Mouse (Mus musculus) E14TG2a.4 (cell line): Measurements from ENCODE around the gene Cnot3.

ENCODE experiments used
- H3K27me3 ChIP-seq: 2 replicates; pipeline ENCODE4 v1.6.1; 2014; ENCODE audit warnings: low read length, control low read depth; ENCODE audit not compliant: insufficient read depth
- H3K36me3 ChIP-seq: 2 replicates; pipeline ENCODE4 v1.6.1; 2014; ENCODE audit warnings: low read length, control low read depth; ENCODE audit not compliant: insufficient read depth
- H3K4me1 ChIP-seq: replicated peaks from 2 replicates; pipeline ENCODE4 v1.6.1; 2014; ENCODE audit warnings: low read depth, low read length, control low read depth
- H3K4me3 ChIP-seq: replicated peaks from 2 replicates; pipeline ENCODE4 v1.5.1; 2014; ENCODE audit warnings: mild to moderate bottlenecking, low read length
- H3K9me3 ChIP-seq: 2 replicates; pipeline ENCODE4 v1.6.1; 2014; ENCODE audit warnings: low read length, control low read depth
- CTCF ChIP-seq: conservative IDR thresholded peaks from 2 replicates; pipeline ENCODE4 v1.5.1; 2014; ENCODE audit warnings: low read length
- NANOG ChIP-seq: IDR thresholded peaks from 2 replicates; pipeline ENCODE4 v1.6.1; 2014; ENCODE audit warnings: borderline replicate concordance, low read length, mixed read lengths
- POU5F1 ChIP-seq: IDR thresholded peaks from 2 replicates; pipeline ENCODE4 v1.6.1; 2014; ENCODE audit warnings: low read length, borderline replicate concordance

Gene Cnot3

DNA sequence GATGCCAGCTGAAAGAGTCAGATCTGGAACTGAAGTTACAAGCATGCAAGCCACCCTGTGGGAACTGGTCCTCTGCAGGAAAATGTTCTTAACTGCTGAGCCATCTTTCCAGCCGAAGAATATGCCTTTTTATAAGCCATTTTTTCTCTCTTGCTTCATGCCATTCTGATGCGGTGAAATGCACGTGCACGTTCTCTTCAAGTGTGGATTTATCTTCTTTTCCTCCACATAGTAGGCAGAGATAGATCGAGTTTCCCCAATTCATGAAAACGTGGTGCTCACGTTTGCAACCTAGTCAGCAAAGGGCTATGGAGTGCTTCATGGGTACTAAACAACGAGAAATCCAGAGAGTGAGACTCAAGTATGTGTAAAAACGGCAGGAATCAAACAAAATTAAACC, 1.2 kb upstream of the Cnot3 start:
- Histone ChIP-seq H3K4me3 (peak overlapping the region; percentile 80), H3K27me3 (no peaks in the 10 kb centered on the region), H3K36me3 (peaks cover 65% of the 10 kb centered on the region), H3K4me1 (peaks cover 58% of the 10 kb centered on the region), H3K9me3 (no peaks in the 10 kb centered on the region)
- TF ChIP-seq POU5F1 (no peak), NANOG (no peak), CTCF (no peak)

DNA sequence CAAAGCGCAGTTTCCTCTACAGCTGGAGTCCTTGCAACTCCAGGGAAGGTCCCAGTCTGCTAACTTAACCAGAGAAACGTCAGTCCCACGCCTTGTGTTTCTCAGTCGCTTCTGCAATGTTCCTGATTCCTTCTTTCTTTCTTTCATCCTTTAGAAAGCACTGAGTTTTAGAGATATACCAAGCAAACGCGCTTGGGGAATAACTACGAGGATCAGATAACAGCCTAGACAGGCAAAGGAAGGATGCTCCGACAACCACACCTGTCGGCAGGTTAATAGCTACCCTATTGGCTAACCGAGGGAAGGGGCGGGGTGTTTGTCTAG, 758 bp upstream of the Cnot3 start:
- H3K36me3 ChIP-seq = peaks cover 65% of the 10 kb centered on the region
- H3K4me1 ChIP-seq = peaks cover 63% of the 10 kb centered on the region
- no peaks in the 10 kb centered on the region for H3K27me3 ChIP-seq
- peak overlapping the region; percentile 80 for H3K4me3 ChIP-seq
- TF ChIP-seq NANOG = no peak
- no peak for TF ChIP-seq CTCF
- no peak for TF ChIP-seq POU5F1
- no peaks in the 10 kb centered on the region for H3K9me3 ChIP-seq

DNA sequence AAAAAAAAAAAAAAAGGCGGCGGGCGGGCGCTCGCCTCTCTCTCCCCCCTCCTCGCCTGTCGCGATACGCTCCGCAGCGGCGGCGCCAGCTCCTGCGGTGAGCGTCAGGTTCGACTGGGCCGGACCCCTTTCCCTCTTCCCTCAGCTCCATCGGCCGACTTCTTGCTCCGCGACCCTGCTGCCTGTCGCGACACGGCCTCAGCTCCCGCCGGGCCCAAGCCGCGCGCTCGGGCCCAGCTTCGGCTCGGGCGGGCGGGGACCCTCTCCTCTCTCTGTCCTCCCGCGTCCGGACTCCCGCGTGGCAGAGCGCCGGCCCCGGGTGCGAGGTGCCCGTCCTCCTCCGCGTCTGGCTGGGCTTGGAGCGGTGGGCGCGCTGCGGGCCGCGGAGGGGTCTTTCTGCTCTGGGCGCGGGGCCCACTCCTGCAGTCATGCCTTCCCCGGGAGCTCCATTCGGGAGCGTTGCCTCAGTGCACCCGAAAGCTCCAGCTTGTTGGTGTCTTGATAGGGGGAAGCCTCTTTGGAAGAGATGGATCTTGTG, 489 bp downstream of the Cnot3 start:
- peaks cover 69% of the 10 kb centered on the region for H3K4me1 ChIP-seq
- TF ChIP-seq NANOG (no peak), CTCF (no peak), POU5F1 (no peak)
- H3K27me3 ChIP-seq = no peaks in the 10 kb centered on the region
- H3K36me3 ChIP-seq = peaks cover 65% of the 10 kb centered on the region
- no peaks in the 10 kb centered on the region for H3K9me3 ChIP-seq
- H3K4me3 ChIP-seq = peak overlapping the region; percentile 99

DNA sequence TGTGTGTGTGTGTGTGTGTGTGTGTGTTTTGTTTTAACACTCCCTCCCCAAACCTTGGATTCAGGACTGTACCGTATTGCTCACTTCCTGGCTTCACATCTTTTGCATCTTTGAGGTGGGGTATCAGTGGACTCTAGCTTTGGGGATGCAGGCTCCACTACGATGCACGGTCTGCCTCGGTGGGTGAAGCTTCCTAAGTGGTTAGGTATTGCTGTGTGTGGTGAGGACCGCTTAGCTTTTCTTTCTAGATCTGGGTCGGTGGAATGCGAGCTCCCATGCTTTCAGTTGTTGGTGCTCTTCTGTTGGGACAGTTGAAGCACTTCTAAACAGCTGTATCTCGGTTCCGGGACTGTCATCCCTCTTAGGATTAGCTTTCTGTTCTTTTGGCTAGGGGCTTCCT, 1.1 kb downstream of the Cnot3 start:
- Histone ChIP-seq H3K4me3 (peak overlapping the region; percentile 99), H3K9me3 (no peaks in the 10 kb centered on the region), H3K27me3 (no peaks in the 10 kb centered on the region), H3K36me3 (peaks cover 65% of the 10 kb centered on the region), H3K4me1 (peaks cover 75% of the 10 kb centered on the region)
- TF ChIP-seq NANOG (no peak), POU5F1 (no peak), CTCF (no peak)

DNA sequence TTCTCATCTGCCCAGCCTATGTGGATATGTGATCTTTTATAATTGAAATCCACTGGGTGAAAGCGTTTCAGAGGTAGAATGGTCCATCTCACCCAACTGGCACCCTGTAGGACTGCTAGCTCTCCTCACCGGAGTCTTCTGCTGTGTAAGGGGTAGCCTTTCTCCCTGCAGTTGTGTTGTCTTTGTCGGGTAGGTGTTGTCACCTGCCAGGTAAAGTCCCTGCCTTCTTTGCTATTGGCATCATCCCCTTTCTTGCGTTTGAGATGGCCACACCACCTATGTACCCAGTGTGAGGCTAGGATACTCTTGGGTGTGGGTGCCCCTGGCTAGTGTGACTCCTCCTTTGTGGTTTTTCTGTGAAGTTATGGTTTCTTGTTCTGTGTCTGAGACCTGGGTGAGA, 1.6 kb downstream of the Cnot3 start:
- Histone ChIP-seq H3K27me3 (no peaks in the 10 kb centered on the region), H3K4me1 (peaks cover 74% of the 10 kb centered on the region), H3K36me3 (peaks cover 65% of the 10 kb centered on the region), H3K4me3 (peak overlapping the region; percentile 99), H3K9me3 (no peaks in the 10 kb centered on the region)
- TF ChIP-seq POU5F1 = no peak
- TF ChIP-seq CTCF = no peak
- no peak for TF ChIP-seq NANOG

DNA sequence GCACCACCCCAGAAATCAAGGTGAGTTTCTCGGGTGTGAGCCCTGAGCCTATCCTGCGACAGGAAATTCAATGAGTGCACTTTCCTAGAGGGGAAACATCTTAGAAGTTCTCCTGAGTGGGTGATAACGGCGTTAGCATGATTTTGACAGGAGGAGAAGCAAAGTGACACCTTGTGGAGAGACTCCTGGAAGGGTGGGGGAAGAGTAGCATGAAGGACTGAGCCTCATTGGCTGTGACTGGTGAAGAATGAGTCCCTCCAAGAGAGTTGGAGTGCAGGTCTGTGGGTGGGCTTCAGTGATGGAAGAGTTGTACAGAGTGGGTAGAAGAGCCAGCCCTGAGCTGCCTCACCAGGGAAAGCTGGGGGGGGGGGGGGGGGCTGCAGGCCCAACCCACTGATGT, 11.9 kb downstream of the Cnot3 start:
- Histone ChIP-seq H3K4me1 (peaks cover 43% of the 10 kb centered on the region), H3K9me3 (no peaks in the 10 kb centered on the region), H3K36me3 (peaks cover 100% of the 10 kb centered on the region), H3K27me3 (no peaks in the 10 kb centered on the region), H3K4me3 (no peak overlapping the region)
- no peak for TF ChIP-seq NANOG
- no peak for TF ChIP-seq POU5F1
- TF ChIP-seq CTCF = no peak

DNA sequence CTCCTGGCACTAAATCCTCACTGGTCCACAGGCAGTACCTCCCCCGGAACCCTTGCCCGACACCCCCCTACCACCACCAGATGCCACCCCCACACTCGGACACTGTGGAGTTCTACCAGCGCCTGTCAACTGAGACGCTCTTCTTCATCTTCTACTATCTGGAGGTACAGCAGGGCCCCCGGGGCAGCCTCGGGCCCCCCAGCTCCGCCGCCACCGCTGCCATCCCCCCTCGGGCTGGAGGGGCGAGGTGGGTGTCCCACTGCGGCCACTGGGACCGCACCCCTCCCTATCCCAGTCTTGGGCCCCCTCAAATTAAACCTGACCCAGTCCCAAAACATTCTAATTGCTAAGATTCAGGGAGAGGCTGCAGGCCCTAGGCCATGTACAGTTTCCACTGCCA, 13.5 kb downstream of the Cnot3 start:
- Histone ChIP-seq H3K4me3 (no peak overlapping the region), H3K27me3 (no peaks in the 10 kb centered on the region), H3K4me1 (peaks cover 42% of the 10 kb centered on the region), H3K9me3 (no peaks in the 10 kb centered on the region), H3K36me3 (peaks cover 100% of the 10 kb centered on the region)
- TF ChIP-seq CTCF (no peak), NANOG (no peak), POU5F1 (no peak)

DNA sequence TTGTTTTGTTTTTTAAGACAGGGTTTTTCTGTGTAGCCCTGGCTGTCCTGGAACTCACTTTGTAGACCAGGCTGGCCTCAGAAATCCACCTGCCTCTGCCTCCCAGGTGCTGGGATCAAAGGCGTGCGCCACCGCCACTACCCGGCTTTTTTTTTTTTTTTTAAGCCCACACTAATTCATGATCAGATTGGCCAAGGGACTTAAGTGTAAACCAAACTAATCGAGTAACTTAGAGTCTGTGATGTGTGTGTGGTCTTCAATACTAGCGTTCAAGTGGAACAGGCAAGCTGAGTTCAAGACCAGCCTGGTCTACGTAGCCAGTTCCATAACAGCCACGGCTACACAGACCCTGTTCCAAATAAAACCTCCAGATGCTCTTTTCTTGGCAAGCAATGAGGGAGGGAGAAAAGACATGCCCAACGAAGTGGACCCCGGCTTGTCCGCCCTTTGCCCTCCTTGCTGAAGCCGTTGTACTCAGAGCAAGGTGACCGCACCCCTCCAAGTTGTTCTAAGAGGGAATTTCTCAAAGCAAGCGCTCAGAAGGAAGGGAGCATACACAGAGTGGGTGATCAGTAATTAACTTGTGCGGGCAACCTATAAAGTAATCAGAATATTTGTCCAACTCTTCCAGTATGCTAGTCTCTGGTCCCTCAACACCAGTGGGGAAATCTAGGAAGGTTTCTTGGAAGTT, 19.6 kb downstream of the Cnot3 start:
- H3K9me3 ChIP-seq = no peaks in the 10 kb centered on the region
- peaks cover 45% of the 10 kb centered on the region for H3K36me3 ChIP-seq
- peak overlapping the region; percentile 88 for H3K4me3 ChIP-seq
- TF ChIP-seq CTCF = no peak
- TF ChIP-seq POU5F1 = no peak
- no peak for TF ChIP-seq NANOG
- peaks cover 49% of the 10 kb centered on the region for H3K4me1 ChIP-seq
- no peaks in the 10 kb centered on the region for H3K27me3 ChIP-seq
